Mouse (Mus musculus) G1E (cell line): ENCODE measurements around the gene Grik4.

Experiments
- CTCF ChIP-seq: IDR thresholded peaks from 2 replicates; pipeline ENCODE4 v1.5.1; 2012; ENCODE audit warnings: low read depth, low read length, inconsistent platforms, mixed read lengths
- GATA1 ChIP-seq: IDR thresholded peaks from 2 replicates; pipeline ENCODE4 v1.6.1; 2012; ENCODE audit warnings: borderline replicate concordance, low read length, inconsistent platforms, mixed read lengths
- TAL1 ChIP-seq: conservative IDR thresholded peaks from 2 replicates; pipeline ENCODE4 v1.6.1; 2012; ENCODE audit warnings: low read depth, low read length, inconsistent platforms, mixed read lengths

DNA sequence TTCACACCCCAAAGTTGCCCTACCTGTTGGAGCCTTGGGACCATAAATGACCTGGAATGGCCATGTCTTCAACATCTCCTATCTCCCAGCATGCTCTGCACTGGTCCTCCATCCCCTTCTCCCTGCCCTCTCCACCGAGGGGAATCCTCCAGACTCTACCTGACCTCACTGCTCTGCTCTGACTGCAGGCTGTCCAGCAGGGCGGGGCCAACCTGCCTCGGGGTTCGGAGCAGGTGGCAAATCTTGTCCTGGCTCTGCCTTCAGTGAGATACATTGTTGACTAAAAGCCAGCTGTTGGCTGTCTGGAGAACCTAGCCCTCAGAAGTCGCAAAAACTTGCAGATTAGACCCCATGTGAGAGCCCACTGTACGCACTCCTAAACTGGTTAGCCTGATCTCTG lies 17.7 kb downstream of the Grik4 start:
- TF ChIP-seq CTCF, result no peak
- no peak for TF ChIP-seq TAL1
- no peak for TF ChIP-seq GATA1
